Mouse (Mus musculus) kidney, postnatal 36 days (tissue): Measurements from ENCODE around the gene Ano6.

Experiments
- DNase-seq, 2 experiments: peaks; one replicate each; pipeline ENCODE4 v3.0.0; 2021 to 2022; ENCODE audit warnings: mixed read lengths in 2 of 2

Ano6 gene

GRCm38 (mm10) chr15:95858876-95859655, 68.4 kb downstream of the Ano6 start:
- DNase-seq, result no peak

GRCm38 (mm10) chr15:95863865-95864660, 73.4 kb downstream of the Ano6 start:
- DNase-seq, result peak; percentile 30 to 37

- no peak for DNase-seq
These were observed 74.9 kb downstream of the Ano6 start for GRCm38 (mm10) chr15:95865311-95866100.

GRCm38 (mm10) chr15:95868172-95868571, 77.5 kb downstream of the Ano6 start:
- DNase-seq, result no peak

- no peak for DNase-seq
These were observed 79.0 kb downstream of the Ano6 start for GRCm38 (mm10) chr15:95869611-95870010.

GRCm38 (mm10) chr15:95871631-95872030, 81.0 kb downstream of the Ano6 start:
- no peak for DNase-seq

GRCm38 (mm10) chr15:95872447-95872846, 81.8 kb downstream of the Ano6 start:
- no peak for DNase-seq

- no peak for DNase-seq
These were observed 82.6 kb downstream of the Ano6 start for GRCm38 (mm10) chr15:95873276-95873675.

GRCm38 (mm10) chr15:95874216-95874615, 83.6 kb downstream of the Ano6 start:
- DNase-seq, result no peak

- no peak for DNase-seq
These were observed 84.1 kb downstream of the Ano6 start for GRCm38 (mm10) chr15:95874726-95875125.

- DNase-seq, result no peak
These were observed 85.3 kb downstream of the Ano6 start for GRCm38 (mm10) chr15:95875898-95876297.

GRCm38 (mm10) chr15:95880616-95881151, 90.0 kb downstream of the Ano6 start:
- peak; percentile 65 to 73 for DNase-seq

- no peak for DNase-seq
These were observed 91.8 kb downstream of the Ano6 start for GRCm38 (mm10) chr15:95882436-95882835.

- no peak for DNase-seq
These were observed 92.9 kb downstream of the Ano6 start for GRCm38 (mm10) chr15:95883559-95883958.

GRCm38 (mm10) chr15:95884658-95885620, 94.3 kb downstream of the Ano6 start:
- no peak for DNase-seq

- DNase-seq, result no peak
These were observed 95.5 kb downstream of the Ano6 start for GRCm38 (mm10) chr15:95885953-95886820.

- no peak for DNase-seq
These were observed 96.7 kb downstream of the Ano6 start for GRCm38 (mm10) chr15:95887365-95887764.

- no peak for DNase-seq
These were observed 97.9 kb downstream of the Ano6 start for GRCm38 (mm10) chr15:95888556-95888955.

- DNase-seq, result no peak
These were observed 99.7 kb downstream of the Ano6 start for GRCm38 (mm10) chr15:95890368-95890767.

GRCm38 (mm10) chr15:95892171-95892570, 101.5 kb downstream of the Ano6 start:
- no peak for DNase-seq

- DNase-seq, result no peak
These were observed 102.3 kb downstream of the Ano6 start for GRCm38 (mm10) chr15:95892929-95893328.
